Mouse (Mus musculus): ENCODE measurements around the gene Tnfrsf1a. TPM values are rescaled to one million over a fixed set of nuclear protein-coding genes. Genes with fewer than 3 reads are reported as not detected.

The Tnfrsf1a gene
- polyA plus RNA-seq, 1 experiment from 2014 or later = 75.3 TPM

DNA sequence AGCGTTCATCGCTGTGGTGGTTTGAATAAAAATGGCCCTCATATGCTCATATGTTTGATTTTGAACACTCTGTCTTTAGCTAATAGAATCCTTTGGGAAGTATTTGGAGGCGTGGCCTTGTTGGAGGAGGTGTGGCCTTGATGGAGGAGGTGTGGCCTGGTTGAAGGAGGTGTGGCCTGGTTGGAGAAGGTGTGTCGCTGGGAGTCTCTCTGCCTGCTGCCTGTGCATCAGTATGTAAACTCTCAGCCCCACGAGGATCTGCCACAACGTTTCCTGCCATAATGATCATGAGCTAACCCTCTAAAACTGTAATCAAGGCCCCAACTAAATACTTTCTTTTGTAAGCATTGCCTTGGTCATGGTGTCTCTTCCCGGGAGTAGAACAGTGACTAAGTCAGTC, 58.1 kb downstream of the Tnfrsf1a start:
- WGBS = 63% methylated on average over 7 of the region's 7 CpGs
- DNase-seq (ENCODE audit: low spot score) = peak; percentile 61
- Histone ChIP-seq H3K4me3 (ENCODE audit: low read depth, low read length) (no peak overlapping the region), H3K27ac (replicated peaks) (no peak overlapping the region), H3K36me3 (ENCODE audit: control insufficient read depth, insufficient read depth, low read length) (no peaks in the 10 kb centered on the region), H3K4me2 (replicated peaks; ENCODE audit: low read depth) (no peak overlapping the region), H3K27me3 (ENCODE audit: control insufficient read depth, insufficient read depth, low read length) (no peaks in the 10 kb centered on the region), H3K4me1 (replicated peaks; ENCODE audit: control insufficient read depth, insufficient read depth) (no peaks in the 10 kb centered on the region), H3K9ac (ENCODE audit: low read length) (no peak overlapping the region), H3K9me3 (ENCODE audit: control insufficient read depth, low read length) (no peaks in the 10 kb centered on the region)
- TF ChIP-seq EP300 (optimal IDR thresholded peaks at IDR 0.05) = no peak
- no peak for TF ChIP-seq CTCF (IDR thresholded peaks at IDR 0.05; ENCODE audit: low read depth)
- peak; percentile 71 for ATAC-seq (ENCODE audit: low FRiP score, low TSS enrichment)

DNA sequence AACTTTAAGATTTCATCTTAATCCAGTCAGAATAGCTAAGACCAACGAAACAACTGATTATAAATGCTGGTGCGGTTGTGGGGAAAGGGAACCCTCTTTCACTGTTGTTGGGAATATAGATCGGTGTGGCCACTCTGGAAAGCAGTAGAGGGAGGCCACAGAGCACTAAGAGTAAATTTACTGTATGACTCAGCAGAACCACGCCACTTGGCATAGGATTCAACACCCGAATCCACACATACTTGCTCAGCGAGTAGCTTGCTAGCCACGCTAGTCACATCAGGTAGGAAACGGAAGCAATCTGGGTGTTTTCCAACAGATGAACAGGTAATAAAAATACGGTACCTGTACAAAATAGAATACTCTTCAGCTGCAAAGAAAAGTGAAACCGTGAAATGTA, 58.5 kb downstream of the Tnfrsf1a start:
- H3K4me3 ChIP-seq (ENCODE audit: low read depth, low read length) = no peak overlapping the region
- no peak overlapping the region for H3K9ac ChIP-seq (ENCODE audit: low read length)

DNA sequence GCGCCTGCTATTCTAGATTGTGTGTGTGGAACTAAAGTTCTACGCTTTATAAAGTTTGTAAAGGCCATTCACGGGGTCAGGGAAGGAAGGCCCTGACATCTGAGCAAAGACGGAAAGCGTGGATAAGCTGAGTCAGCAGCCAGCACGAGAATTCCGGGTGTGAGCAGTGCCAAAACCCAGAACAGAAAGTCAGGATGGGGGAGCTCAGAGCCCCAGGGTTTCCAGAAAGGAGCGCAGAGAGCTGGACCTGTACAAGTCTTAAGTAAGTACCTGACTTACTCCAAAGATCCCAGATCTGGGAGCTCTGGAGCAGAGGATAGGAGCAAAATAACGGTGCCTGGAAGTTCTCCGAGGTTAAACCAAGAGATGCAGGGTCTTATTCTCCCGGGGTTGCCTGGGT, 61.4 kb downstream of the Tnfrsf1a start:
- Histone ChIP-seq H3K9ac (ENCODE audit: low read length) (no peak overlapping the region), H3K4me2 (replicated peaks; ENCODE audit: low read depth) (no peak overlapping the region), H3K4me3 (ENCODE audit: low read depth, low read length) (no peak overlapping the region), H3K27me3 (ENCODE audit: control insufficient read depth, insufficient read depth, low read length) (no peaks in the 10 kb centered on the region), H3K4me1 (replicated peaks; ENCODE audit: control insufficient read depth, insufficient read depth) (no peaks in the 10 kb centered on the region), H3K36me3 (ENCODE audit: control insufficient read depth, insufficient read depth, low read length) (no peaks in the 10 kb centered on the region), H3K27ac (replicated peaks) (no peak overlapping the region), H3K9me3 (ENCODE audit: control insufficient read depth, low read length) (no peaks in the 10 kb centered on the region)
- DNase-seq (ENCODE audit: low spot score) = no peak
- WGBS = 48% methylated on average over 11 of the region's 11 CpGs
- ATAC-seq (ENCODE audit: low FRiP score, low TSS enrichment) = no peak
- TF ChIP-seq EP300 (optimal IDR thresholded peaks at IDR 0.05) (no peak), CTCF (IDR thresholded peaks at IDR 0.05; ENCODE audit: low read depth) (no peak)

More for the DNA sequence above, 58.5 kb downstream of the Tnfrsf1a start:
- H3K4me2 ChIP-seq (replicated peaks; ENCODE audit: low read depth) = no peak overlapping the region
- no peak overlapping the region for H3K27ac ChIP-seq (replicated peaks)
- TF ChIP-seq CTCF (IDR thresholded peaks at IDR 0.05; ENCODE audit: low read depth) (no peak), EP300 (optimal IDR thresholded peaks at IDR 0.05) (no peak)
- ATAC-seq (ENCODE audit: low FRiP score, low TSS enrichment) (peak; percentile 81), DNase-seq (ENCODE audit: low spot score) (peak; percentile 50)
- WGBS = 68% methylated on average over 10 of the region's 10 CpGs
- no peaks in the 10 kb centered on the region for H3K9me3 ChIP-seq (ENCODE audit: control insufficient read depth, low read length)
- H3K4me1 ChIP-seq (replicated peaks; ENCODE audit: control insufficient read depth, insufficient read depth) = no peaks in the 10 kb centered on the region
- H3K36me3 ChIP-seq (ENCODE audit: control insufficient read depth, insufficient read depth, low read length) = no peaks in the 10 kb centered on the region
- no peaks in the 10 kb centered on the region for H3K27me3 ChIP-seq (ENCODE audit: control insufficient read depth, insufficient read depth, low read length)

DNA sequence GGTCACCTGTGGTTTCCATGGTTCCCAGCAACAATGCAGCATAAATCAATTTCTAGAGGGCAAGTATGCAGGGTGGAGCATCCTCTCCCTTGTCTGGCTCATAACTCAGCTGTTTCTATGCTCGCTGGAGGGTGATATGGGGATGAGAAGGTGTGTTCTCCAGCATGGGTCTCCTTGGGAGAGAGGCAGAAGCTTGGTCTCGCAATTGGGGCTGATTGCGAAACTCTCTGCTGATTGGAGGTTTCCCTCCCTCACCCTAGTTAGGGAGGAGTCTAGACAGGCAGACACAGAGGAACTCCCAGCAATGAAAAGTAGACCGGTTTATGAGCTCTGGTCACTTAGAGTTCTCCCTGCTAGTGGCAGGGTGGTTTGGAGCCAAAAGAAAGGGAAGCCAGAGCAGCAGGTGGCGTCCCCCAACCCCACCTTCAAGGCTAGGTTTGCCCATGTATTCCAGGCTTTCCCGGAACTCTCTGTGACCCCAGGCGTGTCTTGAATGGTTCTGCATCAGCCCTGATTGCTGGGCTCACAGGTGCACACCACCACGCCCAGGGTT, 61.9 kb downstream of the Tnfrsf1a start:
- WGBS = 44% methylated on average over 8 of the region's 8 CpGs
- ATAC-seq (ENCODE audit: low FRiP score, low TSS enrichment) = peak; percentile 41
- H3K36me3 ChIP-seq (ENCODE audit: control insufficient read depth, insufficient read depth, low read length) = no peaks in the 10 kb centered on the region

DNA sequence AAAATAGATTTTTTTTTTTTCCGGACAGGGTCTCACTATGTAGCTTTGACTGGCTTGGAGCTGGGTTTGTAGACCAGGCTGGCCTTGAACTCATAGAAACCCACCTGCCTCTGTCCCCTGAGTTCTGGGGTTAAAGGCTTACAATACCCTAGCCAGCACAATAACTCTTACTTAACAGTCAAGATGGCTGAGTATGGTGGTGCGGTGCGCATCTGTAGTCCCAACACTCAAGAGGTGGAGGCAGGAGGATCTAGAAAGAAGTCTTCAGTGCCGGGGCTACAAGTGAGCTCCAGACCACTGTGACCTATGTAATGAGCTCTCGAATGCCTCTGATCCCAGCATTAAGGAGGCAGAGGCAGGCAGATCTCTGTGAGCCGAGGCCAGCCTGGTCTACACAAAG, 62.5 kb downstream of the Tnfrsf1a start:
- DNase-seq (ENCODE audit: low spot score) (no peak), ATAC-seq (ENCODE audit: low FRiP score, low TSS enrichment) (no peak)
- H3K27me3 ChIP-seq (ENCODE audit: control insufficient read depth, insufficient read depth, low read length) = no peaks in the 10 kb centered on the region
- H3K36me3 ChIP-seq (ENCODE audit: control insufficient read depth, insufficient read depth, low read length) = no peaks in the 10 kb centered on the region
- no peaks in the 10 kb centered on the region for H3K9me3 ChIP-seq (ENCODE audit: control insufficient read depth, low read length)
- WGBS = 86% methylated on average over 6 of the region's 6 CpGs
- no peak overlapping the region for H3K4me2 ChIP-seq (replicated peaks; ENCODE audit: low read depth)
- TF ChIP-seq CTCF (IDR thresholded peaks at IDR 0.05; ENCODE audit: low read depth) (no peak), EP300 (optimal IDR thresholded peaks at IDR 0.05) (no peak)
- H3K9ac ChIP-seq (ENCODE audit: low read length) = no peak overlapping the region
- H3K4me3 ChIP-seq (ENCODE audit: low read depth, low read length) = no peak overlapping the region
- no peaks in the 10 kb centered on the region for H3K4me1 ChIP-seq (replicated peaks; ENCODE audit: control insufficient read depth, insufficient read depth)
- H3K27ac ChIP-seq (replicated peaks) = no peak overlapping the region; the same call in 1 of the 2 replicates

More for the DNA sequence above, 61.9 kb downstream of the Tnfrsf1a start:
- Histone ChIP-seq H3K9ac (ENCODE audit: low read length) (no peak overlapping the region), H3K27me3 (ENCODE audit: control insufficient read depth, insufficient read depth, low read length) (no peaks in the 10 kb centered on the region), H3K9me3 (ENCODE audit: control insufficient read depth, low read length) (no peaks in the 10 kb centered on the region), H3K27ac (replicated peaks) (peak overlapping the region; percentile 45; the same call in 1 of the 2 replicates), H3K4me3 (ENCODE audit: low read depth, low read length) (no peak overlapping the region), H3K4me2 (replicated peaks; ENCODE audit: low read depth) (no peak overlapping the region), H3K4me1 (replicated peaks; ENCODE audit: control insufficient read depth, insufficient read depth) (no peaks in the 10 kb centered on the region)
- DNase-seq (ENCODE audit: low spot score) = peak; percentile 55
- TF ChIP-seq CTCF (IDR thresholded peaks at IDR 0.05; ENCODE audit: low read depth) (no peak), EP300 (optimal IDR thresholded peaks at IDR 0.05) (no peak)

Other genes with a start within 250 kb of the Tnfrsf1a start
- 25.0 and 26.6 TPM in 2 replicates for gene Nop2, start 217.5 kb upstream of the Tnfrsf1a start, polyA plus RNA-seq (2015; fragmentation: Nextera tagmentation; extraction: Ambion mirVana)
- 4.4 and 5.7 TPM in 2 replicates for gene Iffo1, start 204.1 kb upstream of the Tnfrsf1a start, polyA plus RNA-seq (2015; fragmentation: Nextera tagmentation; extraction: Ambion mirVana)
- 920 and 1,103 TPM in 2 replicates for gene Gapdh, start 182.9 kb upstream of the Tnfrsf1a start, polyA plus RNA-seq (2015; fragmentation: Nextera tagmentation; extraction: Ambion mirVana)
- gene Ncapd2, start 157.7 kb upstream of the Tnfrsf1a start, polyA plus RNA-seq (2015; fragmentation: Nextera tagmentation; extraction: Ambion mirVana) = 15.3 and 16.6 TPM in 2 replicates
- gene Mrpl51, start 157.6 kb upstream of the Tnfrsf1a start, polyA plus RNA-seq (2015; fragmentation: Nextera tagmentation; extraction: Ambion mirVana) = 196 and 211 TPM in 2 replicates
- gene Vamp1, start 133.8 kb upstream of the Tnfrsf1a start, polyA plus RNA-seq (2015; fragmentation: Nextera tagmentation; extraction: Ambion mirVana) = 3.3 and 3.4 TPM in 2 replicates
- gene Tapbpl, start 117.5 kb upstream of the Tnfrsf1a start, polyA plus RNA-seq (2015; fragmentation: Nextera tagmentation; extraction: Ambion mirVana) = 8.5 and 8.6 TPM in 2 replicates
- gene Cd27, start 112.4 kb upstream of the Tnfrsf1a start, polyA plus RNA-seq (2015; fragmentation: Nextera tagmentation; extraction: Ambion mirVana) = 0.91 and 1.1 TPM in 2 replicates
- 0.08 and 0.15 TPM in 2 replicates for gene Tuba3a, start 63.3 kb upstream of the Tnfrsf1a start, polyA plus RNA-seq (2015; fragmentation: Nextera tagmentation; extraction: Ambion mirVana)
- gene Ltbr, start 35.5 kb upstream of the Tnfrsf1a start, polyA plus RNA-seq (2015; fragmentation: Nextera tagmentation; extraction: Ambion mirVana) = 71.5 and 73.0 TPM in 2 replicates
- gene Scnn1a, start 28.7 kb upstream of the Tnfrsf1a start, polyA plus RNA-seq (2015; fragmentation: Nextera tagmentation; extraction: Ambion mirVana) = 18.5 and 20.6 TPM in 2 replicates
- gene Plekhg6, start 31.4 kb downstream of the Tnfrsf1a start, polyA plus RNA-seq (2015; fragmentation: Nextera tagmentation; extraction: Ambion mirVana) = 6.3 and 6.7 TPM in 2 replicates
- gene Cd9, start 145.4 kb downstream of the Tnfrsf1a start, polyA plus RNA-seq (2015; fragmentation: Nextera tagmentation; extraction: Ambion mirVana) = 487 and 500 TPM in 2 replicates
- 7.8 and 9.5 TPM in 2 replicates for gene Vwf, start 197.4 kb downstream of the Tnfrsf1a start, polyA plus RNA-seq (2015; fragmentation: Nextera tagmentation; extraction: Ambion mirVana)

All from stomach, postnatal 0 days (tissue).